Mouse (Mus musculus) spleen, postnatal 14 days (tissue): ENCODE data around the gene Sox15.

ENCODE experiments used
- DNase-seq, 2 experiments: peaks; one replicate each; pipeline ENCODE4 v3.0.0; 2021 to 2022; ENCODE audit warnings: low spot score in 2 of 2

Sox15 gene

GRCm38 (mm10) chr11:69633128-69633866 lies 21.8 kb upstream of the Sox15 start:
- DNase-seq, result peak in 1 of 2 experiments; percentile 60

GRCm38 (mm10) chr11:69635471-69635870 lies 19.6 kb upstream of the Sox15 start:
- no peak for DNase-seq

DNA sequence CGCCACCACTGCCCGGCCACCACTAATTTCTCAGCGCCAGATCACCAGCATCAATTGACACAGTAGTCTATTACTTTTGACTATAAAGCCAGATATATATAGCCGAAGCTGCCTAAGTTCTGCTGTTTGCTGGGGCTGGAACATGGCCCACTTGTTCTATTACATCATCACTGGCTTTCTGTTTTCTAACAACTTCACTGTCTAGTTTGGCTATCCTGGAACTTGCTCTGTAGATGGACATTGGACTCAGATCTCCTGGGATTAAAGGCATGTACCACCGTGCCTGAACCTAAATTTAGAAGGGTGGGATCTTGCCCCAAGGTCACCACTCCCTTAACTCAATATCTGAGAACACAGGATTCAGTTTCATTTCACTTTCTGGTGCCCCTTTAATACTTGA lies 9.3 kb upstream of the Sox15 start:
- DNase-seq, result no peak

- no peak for DNase-seq
Observed at GRCm38 (mm10) chr11:69653399-69653798, 1.7 kb upstream of the Sox15 start.

GRCm38 (mm10) chr11:69654760-69655159 lies 354 bp upstream of the Sox15 start:
- no peak for DNase-seq

GRCm38 (mm10) chr11:69656065-69656455 lies 946 bp downstream of the Sox15 start:
- no peak for DNase-seq

DNA sequence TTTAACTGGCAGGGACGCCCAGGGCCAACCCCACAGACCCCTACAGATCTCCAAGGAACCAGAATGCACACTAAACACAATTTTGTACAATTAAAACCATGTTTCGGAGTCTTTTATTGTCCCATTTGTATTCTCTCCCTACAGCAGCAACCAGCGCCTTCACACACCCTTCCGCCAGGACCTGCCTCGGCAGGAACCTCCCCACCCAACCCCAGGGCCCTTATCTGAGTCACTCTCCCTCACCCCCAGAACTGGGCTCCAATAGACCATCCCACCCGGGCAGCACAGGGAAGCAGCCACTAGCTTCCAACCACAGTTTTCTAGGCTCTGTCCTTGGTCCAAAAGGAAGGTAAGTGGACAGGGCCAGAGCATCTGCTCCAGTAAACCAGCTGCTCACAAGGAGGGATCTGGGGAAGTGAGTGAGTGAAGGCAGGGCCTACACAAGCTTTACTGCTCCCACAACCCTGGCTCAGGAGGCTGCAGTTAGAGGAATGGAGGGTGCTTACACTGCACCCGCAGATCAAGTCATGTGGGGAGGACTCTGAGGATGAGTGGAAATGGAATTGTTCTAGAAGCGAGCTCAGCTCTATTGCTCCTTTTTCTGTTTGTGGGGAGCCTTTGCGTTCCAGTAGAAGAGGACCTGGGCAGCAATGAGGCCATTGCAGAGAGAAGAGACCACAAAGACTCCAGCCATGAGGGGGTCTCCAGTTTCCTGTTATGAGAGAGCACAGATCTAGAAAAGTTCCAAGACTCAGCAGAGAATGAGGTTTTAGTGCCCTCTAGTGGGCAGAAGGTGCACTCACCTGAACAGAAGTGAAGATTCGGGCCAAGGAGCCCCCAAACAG lies 1.7 kb downstream of the Sox15 start:
- DNase-seq, result peak in 1 of 2 experiments; percentile 49

DNA sequence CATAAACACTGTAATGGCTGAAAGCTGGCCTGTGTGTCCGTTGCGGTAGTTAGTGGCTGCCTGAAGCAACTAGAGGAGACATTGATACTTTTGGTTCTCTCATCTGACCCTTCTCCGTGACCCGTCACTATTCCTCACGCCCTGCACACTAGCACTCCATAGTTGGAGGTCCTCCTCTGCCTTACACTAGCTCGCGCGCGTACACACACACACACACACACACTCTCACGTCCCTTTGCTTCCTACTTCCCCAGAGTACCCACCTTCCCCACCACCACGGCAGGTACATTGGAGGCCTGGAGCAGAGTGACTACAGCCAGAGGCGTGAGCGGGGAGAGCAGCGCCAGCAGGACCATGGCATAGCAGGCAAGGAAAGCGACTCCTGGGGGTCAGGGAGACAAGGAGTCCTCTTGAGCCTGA lies 2.4 kb downstream of the Sox15 start:
- DNase-seq, result no peak

- DNase-seq, result no peak
Observed at GRCm38 (mm10) chr11:69661221-69661881, 6.2 kb downstream of the Sox15 start.

- DNase-seq, result peak; percentile 83 to 90
Observed at GRCm38 (mm10) chr11:69662213-69662966, 7.3 kb downstream of the Sox15 start, which contains the start of gene Mpdu1. Mpdu1 (minus strand) TSS chr11:69662642.

- DNase-seq, result no peak
Observed at GRCm38 (mm10) chr11:69662967-69663671, 8.0 kb downstream of the Sox15 start.

DNA sequence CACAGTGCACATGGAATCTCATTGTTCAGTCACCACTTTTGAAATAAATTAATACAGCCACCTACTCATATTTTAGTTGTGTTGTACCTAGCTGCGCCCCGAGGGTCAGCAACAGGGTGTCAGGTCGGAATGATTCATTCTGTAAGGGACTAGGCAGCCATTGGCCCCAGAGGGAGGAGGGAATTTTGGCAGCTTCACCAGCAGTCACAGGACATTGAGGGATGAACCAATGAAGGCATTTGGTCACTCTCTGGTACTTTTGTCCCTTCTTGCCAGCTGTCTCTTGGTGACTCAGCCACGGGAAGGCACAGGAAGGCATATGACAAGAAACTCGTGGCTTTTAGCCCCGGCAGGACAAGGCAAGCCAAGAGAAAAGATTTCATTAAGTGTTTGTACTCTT lies 8.7 kb downstream of the Sox15 start:
- DNase-seq, result no peak

- DNase-seq, result no peak
Observed at GRCm38 (mm10) chr11:69664841-69665240, 9.7 kb downstream of the Sox15 start.

GRCm38 (mm10) chr11:69665457-69665960 lies 10.4 kb downstream of the Sox15 start:
- no peak for DNase-seq

- DNase-seq, result peak in 1 of 2 experiments; percentile 45
Observed at GRCm38 (mm10) chr11:69665961-69666664, 11.0 kb downstream of the Sox15 start, which contains the start of gene Cd68. Cd68 (minus strand) TSS chr11:69666153.

- no peak for DNase-seq
Observed at GRCm38 (mm10) chr11:69666665-69667005, 11.5 kb downstream of the Sox15 start.

DNA sequence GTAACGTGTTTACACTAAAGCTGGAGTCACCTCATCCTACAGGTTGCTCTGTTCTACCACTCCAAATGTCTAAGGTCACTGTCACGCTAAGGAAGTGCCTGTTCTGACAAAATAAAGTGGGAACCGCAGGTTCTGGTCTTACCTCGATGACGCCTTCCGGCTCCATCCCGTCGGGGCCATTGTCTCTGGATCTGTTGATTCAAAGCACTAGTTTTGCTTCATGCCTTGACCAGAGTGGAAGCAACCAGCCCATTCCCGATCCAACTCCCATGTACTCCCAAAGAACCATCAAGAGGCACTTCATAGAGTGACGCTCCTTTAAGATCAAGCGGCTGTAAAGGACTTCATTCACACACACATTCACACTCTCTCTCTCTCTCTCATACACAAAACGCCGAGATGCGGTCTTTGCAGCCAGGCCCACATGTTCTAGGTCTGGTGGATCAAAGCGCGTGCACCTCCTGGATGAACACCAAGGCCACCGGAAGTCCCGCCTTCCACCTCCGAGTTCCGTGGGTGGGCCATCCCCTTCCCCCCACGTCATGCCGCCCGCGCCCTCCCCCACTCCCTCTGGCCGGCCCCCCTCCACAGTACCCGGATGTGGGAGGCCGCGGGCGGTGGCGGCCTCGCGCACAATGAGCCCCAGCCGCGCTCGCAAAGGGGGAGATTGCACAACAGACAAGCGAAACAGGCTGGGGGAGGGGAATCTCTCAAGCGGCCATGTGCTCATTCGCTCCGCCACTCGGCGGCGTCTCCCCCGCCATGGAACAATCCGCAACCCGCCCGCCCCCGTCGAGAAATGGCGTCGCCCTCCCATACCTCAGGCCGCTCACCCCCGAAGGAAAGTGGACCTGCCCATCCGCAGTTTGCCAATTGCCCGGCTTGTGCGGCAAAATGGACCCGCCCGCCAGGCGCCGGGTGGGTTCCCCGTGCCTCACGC lies 15.9 kb downstream of the Sox15 start:
- peak; percentile 84 to 92 for DNase-seq

- peak in 1 of 2 experiments; percentile 36 for DNase-seq
Observed at GRCm38 (mm10) chr11:69671726-69672124, 16.6 kb downstream of the Sox15 start.

GRCm38 (mm10) chr11:69672211-69672706 lies 17.1 kb downstream of the Sox15 start, which contains the start of gene Eif4a1:
Eif4a1 (minus strand) TSS chr11:69672423.
- DNase-seq, result peak; percentile 98 to 99
